Mouse (Mus musculus): Measurements from ENCODE around the gene Gys1. TPM values are rescaled to one million over a fixed set of nuclear protein-coding genes. Genes with fewer than 3 reads are reported as not detected.
A peak's percentile ranks its signal among the peaks of the same experiment; 100 is the strongest.
"Not testable (repeated sequence)": the region's sequence is repeated elsewhere in the genome, so short reads cannot be mapped to it uniquely, and the experiment has no call there.

Gys1 gene
- polyA plus RNA-seq (2012; rRNA removed): 35.2 and 35.5 TPM in 2 replicates

GRCm38 (mm10) chr7:45434203-45435015, at the start of gene Gys1:
Gys1 (plus strand) TSS chr7:45434844.
- Histone ChIP-seq H3K4me1 (replicated peaks; ENCODE audit: control insufficient read depth, insufficient read depth, low read length) (peaks cover 22% of the 10 kb centered on the region), H3K27me3 (ENCODE audit: control insufficient read depth, insufficient read depth, low read length) (no peaks in the 10 kb centered on the region), H3K27ac (ENCODE audit: control insufficient read depth, insufficient read depth, low read length) (peak within 1 kb of the TSS; percentile 77; the same call in 1 of the 2 replicates), H3K4me3 (ENCODE audit: control insufficient read depth, insufficient read depth, low read length) (peak within 1 kb of the TSS; percentile 74), H3K36me3 (ENCODE audit: control insufficient read depth, insufficient read depth, low read length) (peaks cover under 1% of the 10 kb centered on the region; the same call in 1 of the 2 replicates)
- peak; percentile 100 for DNase-seq
- TF ChIP-seq POLR2A (IDR thresholded peaks at IDR 0.05; ENCODE audit: control insufficient read depth, extremely low read depth, insufficient read depth, low read length, poor library complexity) (peak; percentile 16), CTCF (IDR thresholded peaks at IDR 0.05; ENCODE audit: borderline replicate concordance, control insufficient read depth, extremely low read depth, insufficient read depth, low read length, poor library complexity) (peak; percentile 97)
- WGBS: under 1% methylated on average over 45 of the region's 45 CpGs

- H3K36me3 ChIP-seq (ENCODE audit: control insufficient read depth, insufficient read depth, low read length): peaks cover 99% of the 10 kb centered on the region
- TF ChIP-seq POLR2A (IDR thresholded peaks at IDR 0.05; ENCODE audit: control insufficient read depth, extremely low read depth, insufficient read depth, low read length, poor library complexity) (no peak), CTCF (IDR thresholded peaks at IDR 0.05; ENCODE audit: borderline replicate concordance, control insufficient read depth, extremely low read depth, insufficient read depth, low read length, poor library complexity) (no peak)
- no peak for DNase-seq
- no peaks in the 10 kb centered on the region for H3K4me1 ChIP-seq (replicated peaks; ENCODE audit: control insufficient read depth, insufficient read depth, low read length)
- no peak overlapping the region for H3K4me3 ChIP-seq (ENCODE audit: control insufficient read depth, insufficient read depth, low read length)
- WGBS: 97% methylated on average over 3 of the region's 3 CpGs
- no peaks in the 10 kb centered on the region for H3K27me3 ChIP-seq (ENCODE audit: control insufficient read depth, insufficient read depth, low read length)
- no peak overlapping the region for H3K27ac ChIP-seq (ENCODE audit: control insufficient read depth, insufficient read depth, low read length)
Observed at GRCm38 (mm10) chr7:45386077-45386476, 48.6 kb upstream of the Gys1 start.

GRCm38 (mm10) chr7:45395129-45395541, 39.5 kb upstream of the Gys1 start:
- peak overlapping the region; percentile 76 for H3K27ac ChIP-seq (ENCODE audit: control insufficient read depth, insufficient read depth, low read length)
- H3K36me3 ChIP-seq (ENCODE audit: control insufficient read depth, insufficient read depth, low read length): peaks cover 19% of the 10 kb centered on the region
- peak overlapping the region; percentile 55 for H3K4me3 ChIP-seq (ENCODE audit: control insufficient read depth, insufficient read depth, low read length)
- 0% methylated on average over 20 of the region's 20 CpGs for WGBS
- DNase-seq: no peak
- peaks cover 10% of the 10 kb centered on the region for H3K4me1 ChIP-seq (replicated peaks; ENCODE audit: control insufficient read depth, insufficient read depth, low read length)
- no peaks in the 10 kb centered on the region for H3K27me3 ChIP-seq (ENCODE audit: control insufficient read depth, insufficient read depth, low read length)
- TF ChIP-seq POLR2A (IDR thresholded peaks at IDR 0.05; ENCODE audit: control insufficient read depth, extremely low read depth, insufficient read depth, low read length, poor library complexity) (no peak), CTCF (IDR thresholded peaks at IDR 0.05; ENCODE audit: borderline replicate concordance, control insufficient read depth, extremely low read depth, insufficient read depth, low read length, poor library complexity) (0 out of 2 replicates have a peak, but pooled peaks have one; percentile 5)

- under 1% methylated on average over 60 of the region's 60 CpGs for WGBS
- no peaks in the 10 kb centered on the region for H3K27me3 ChIP-seq (ENCODE audit: control insufficient read depth, insufficient read depth, low read length)
- TF ChIP-seq CTCF (IDR thresholded peaks at IDR 0.05; ENCODE audit: borderline replicate concordance, control insufficient read depth, extremely low read depth, insufficient read depth, low read length, poor library complexity) (0 out of 2 replicates have a peak, but pooled peaks have one; percentile 18), POLR2A (IDR thresholded peaks at IDR 0.05; ENCODE audit: control insufficient read depth, extremely low read depth, insufficient read depth, low read length, poor library complexity) (peak; percentile 91)
- H3K27ac ChIP-seq (ENCODE audit: control insufficient read depth, insufficient read depth, low read length): peak within 1 kb of the TSS; percentile 76
- peaks cover 10% of the 10 kb centered on the region for H3K4me1 ChIP-seq (replicated peaks; ENCODE audit: control insufficient read depth, insufficient read depth, low read length)
- H3K36me3 ChIP-seq (ENCODE audit: control insufficient read depth, insufficient read depth, low read length): peaks cover 13% of the 10 kb centered on the region
- peak; percentile 100 for DNase-seq
- H3K4me3 ChIP-seq (ENCODE audit: control insufficient read depth, insufficient read depth, low read length): peak within 1 kb of the TSS; percentile 55
Observed at GRCm38 (mm10) chr7:45395578-45396336, 38.9 kb upstream of the Gys1 start, which contains the start of gene Snrnp70. Snrnp70 (minus strand) TSS chr7:45395742.

GRCm38 (mm10) chr7:45396337-45396775, 38.3 kb upstream of the Gys1 start:
- H3K4me3 ChIP-seq (ENCODE audit: control insufficient read depth, insufficient read depth, low read length): peak overlapping the region; percentile 48
- not testable (repeated sequence) for DNase-seq; H3K4me1 ChIP-seq (replicated peaks; ENCODE audit: control insufficient read depth, insufficient read depth, low read length); H3K36me3 ChIP-seq (ENCODE audit: control insufficient read depth, insufficient read depth, low read length); H3K27me3 ChIP-seq (ENCODE audit: control insufficient read depth, insufficient read depth, low read length); H3K27ac ChIP-seq (ENCODE audit: control insufficient read depth, insufficient read depth, low read length)
- WGBS: 3% methylated on average over 3 of the region's 3 CpGs

- TF ChIP-seq POLR2A (IDR thresholded peaks at IDR 0.05; ENCODE audit: control insufficient read depth, extremely low read depth, insufficient read depth, low read length, poor library complexity) (no peak), CTCF (IDR thresholded peaks at IDR 0.05; ENCODE audit: borderline replicate concordance, control insufficient read depth, extremely low read depth, insufficient read depth, low read length, poor library complexity) (no peak)
- Histone ChIP-seq H3K4me3 (ENCODE audit: control insufficient read depth, insufficient read depth, low read length) (no peak overlapping the region), H3K36me3 (ENCODE audit: control insufficient read depth, insufficient read depth, low read length) (peaks cover 6% of the 10 kb centered on the region), H3K27ac (ENCODE audit: control insufficient read depth, insufficient read depth, low read length) (no peak overlapping the region), H3K4me1 (replicated peaks; ENCODE audit: control insufficient read depth, insufficient read depth, low read length) (peaks cover 10% of the 10 kb centered on the region), H3K27me3 (ENCODE audit: control insufficient read depth, insufficient read depth, low read length) (no peaks in the 10 kb centered on the region)
- no peak for DNase-seq
- 56% methylated on average over 2 of the region's 2 CpGs for WGBS
Observed at GRCm38 (mm10) chr7:45396787-45397186, 37.9 kb upstream of the Gys1 start.
